Mouse (Mus musculus) forebrain, embryonic 12.5 days (tissue): ENCODE data around the gene Clic1. TPM values are rescaled to one million over a fixed set of nuclear protein-coding genes. Genes with fewer than 3 reads are reported as not detected.
A peak's percentile ranks its signal among the peaks of the same experiment; 100 is the strongest.

Experiments used
- ATAC-seq: fragments of 200-750 bp; cut with Nextera tagmentation; 2 replicates; pipeline ENCODE4 v1.8.0; 2017; ENCODE audit warnings: moderate TSS enrichment; ENCODE audit not compliant: low FRiP score
- H3K27ac ChIP-seq: fragments of 300-500 bp; sonication (generic); 2 replicates; pipeline ENCODE4 v1.5.1; 2016; ENCODE audit warnings: mild to moderate bottlenecking
- H3K27me3 ChIP-seq: fragments of 300-500 bp; sonication (generic); 2 replicates; pipeline ENCODE4 v1.6.1; 2016; ENCODE audit warnings: mild to moderate bottlenecking
- H3K36me3 ChIP-seq: fragments of 300-500 bp; sonication (generic); replicated peaks from 2 replicates; pipeline ENCODE4 v1.6.1; 2016; ENCODE audit warnings: mild to moderate bottlenecking
- H3K4me1 ChIP-seq: fragments of 300-500 bp; sonication (generic); 2 replicates; pipeline ENCODE4 v1.6.1; 2016
- H3K4me2 ChIP-seq: fragments of 300-500 bp; sonication (generic); 2 replicates; pipeline ENCODE4 v1.6.1; 2016; ENCODE audit warnings: mild to moderate bottlenecking, moderate library complexity
- H3K4me3 ChIP-seq: fragments of 300-500 bp; sonication (generic); replicated peaks from 2 replicates; pipeline ENCODE4 v1.5.1; 2016; ENCODE audit warnings: mild to moderate bottlenecking
- H3K9ac ChIP-seq: fragments of 300-500 bp; sonication (generic); 2 replicates; pipeline ENCODE4 v1.6.1; 2016; ENCODE audit warnings: mild to moderate bottlenecking
- H3K9me3 ChIP-seq: fragments of 300-500 bp; sonication (generic); 2 replicates; pipeline ENCODE4 v1.6.1; 2016
- WGBS: fragments of 180-500 bp; shearing (Covaris S2); methylation state at CpG from one replicate; pipeline ENCODE4 v1.1.7; 2016; 5-methylcytosine and 5-hydroxymethylcytosine counted together
- polyA plus RNA-seq: library from polyadenylated mRNA; unstranded; fragments of >200 nt; fragmentation: Nextera tagmentation; extraction: Ambion mirVana; gene quantifications from 2 replicates; pipeline ENCODE4 v1.2.1, GENCODE M21; 2016

Gene Clic1
- polyA plus RNA-seq, 1 experiment from 2014 or later = 155 TPM

- no peak overlapping the region for H3K9ac ChIP-seq
- peak overlapping the region; percentile 55 for H3K4me2 ChIP-seq
- 30% methylated on average over 10 of the region's 10 CpGs for WGBS
- peaks cover 55% of the 10 kb centered on the region for H3K27me3 ChIP-seq
- no peak overlapping the region for H3K27ac ChIP-seq
- no peak for ATAC-seq
- peaks cover 35% of the 10 kb centered on the region for H3K4me1 ChIP-seq
- H3K9me3 ChIP-seq = no peaks in the 10 kb centered on the region
- peaks cover 29% of the 10 kb centered on the region for H3K36me3 ChIP-seq
- peak overlapping the region; percentile 30; the same call in 1 of the 2 replicates for H3K4me3 ChIP-seq
Observed at GRCm38 (mm10) chr17:35064378-35064877, 14.7 kb downstream of the Clic1 start.

DNA sequence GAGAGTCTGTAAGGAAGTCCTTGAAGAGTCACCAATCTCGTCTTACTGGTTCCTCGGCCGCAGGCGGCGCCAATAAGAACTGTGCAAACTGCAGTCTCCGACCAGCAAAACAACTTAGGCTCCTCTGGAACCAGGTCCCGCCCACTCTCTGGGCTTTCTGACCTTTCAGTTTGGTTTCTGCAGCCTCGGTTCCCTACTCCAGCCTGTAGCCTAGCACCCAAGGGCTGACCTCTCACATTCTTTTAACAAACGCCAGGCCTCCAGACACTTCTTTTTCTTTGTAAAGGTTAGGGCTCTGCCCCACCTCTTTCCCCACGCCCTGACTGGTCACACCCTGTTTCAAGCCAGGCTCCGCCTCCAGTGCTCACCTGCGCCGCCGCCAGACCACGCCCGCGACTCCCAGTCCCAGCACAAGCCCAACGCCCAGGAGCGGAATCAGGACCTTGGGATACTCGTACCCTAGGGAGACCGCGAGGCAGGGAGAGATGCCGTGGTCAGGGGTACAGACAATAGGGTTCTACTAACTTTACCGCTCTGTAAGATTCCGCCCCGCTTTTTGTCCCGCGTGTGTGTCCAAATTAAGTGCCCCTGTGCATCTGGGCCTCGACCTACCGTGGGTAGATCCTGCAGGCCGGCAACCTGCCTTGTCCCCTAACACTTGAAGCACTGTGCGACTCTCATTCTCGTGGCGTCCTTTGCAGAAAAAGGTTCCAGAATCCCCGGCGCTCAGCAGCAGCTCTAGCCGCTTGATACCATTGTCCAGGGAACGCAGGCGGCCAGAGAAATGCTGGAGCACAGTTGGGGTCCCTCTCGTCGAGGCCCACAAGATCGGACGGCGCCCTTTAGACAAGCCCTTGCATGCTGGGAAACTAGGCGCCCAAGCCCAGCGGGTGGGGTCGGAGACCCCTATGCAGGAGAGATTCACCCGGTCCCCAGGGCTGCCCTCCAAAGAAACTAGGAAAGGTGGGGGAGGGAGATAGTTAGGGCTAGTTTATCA lies 15.5 kb downstream of the Clic1 start, which contains the start of gene Ly6g6c:
TSS of gene Ly6g6c (plus strand) at position 438 of the 997 bp plus-strand sequence.
- ATAC-seq = peak; percentile 18; the same call in 1 of the 2 replicates
- Histone ChIP-seq H3K9ac (peak within 1 kb of the TSS; percentile 48; the same call in 1 of the 2 replicates), H3K36me3 (peaks cover 29% of the 10 kb centered on the region), H3K4me1 (peaks cover 29% of the 10 kb centered on the region), H3K27me3 (peaks cover 58% of the 10 kb centered on the region), H3K4me3 (peak within 1 kb of the TSS; percentile 30), H3K4me2 (peak within 1 kb of the TSS; percentile 55), H3K27ac (no peak within 1 kb of the TSS), H3K9me3 (no peaks in the 10 kb centered on the region)
- 2% methylated on average over 48 of the region's 48 CpGs for WGBS

DNA sequence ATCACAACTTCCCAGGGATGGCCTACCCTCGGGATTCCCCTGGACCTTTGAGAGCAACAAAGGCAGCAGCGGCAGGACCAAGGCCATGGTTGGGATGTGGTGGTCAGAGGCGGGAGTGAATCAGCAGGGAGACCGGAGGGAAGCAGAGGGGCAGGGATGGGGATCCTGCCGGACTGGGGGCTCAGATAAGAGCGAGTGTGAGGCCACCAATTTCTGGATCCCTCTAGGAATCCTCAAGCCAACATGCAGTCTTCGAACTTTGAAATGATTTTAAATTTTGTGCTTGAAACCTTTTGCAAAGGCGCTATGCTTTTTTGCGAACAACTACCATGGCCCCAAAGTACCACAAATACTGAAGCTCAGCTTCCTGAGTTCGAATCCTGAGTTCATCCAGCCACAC lies 16.3 kb downstream of the Clic1 start, which contains the start of gene Mpig6b:
TSS of gene Mpig6b (minus strand) at position 101 of the 400 bp plus-strand sequence.
- 44% methylated on average over 10 of the region's 10 CpGs for WGBS
- peak within 1 kb of the TSS; percentile 55 for H3K4me2 ChIP-seq
- H3K9ac ChIP-seq = peak within 1 kb of the TSS; percentile 48; the same call in 1 of the 2 replicates
- ATAC-seq = no peak
- H3K4me3 ChIP-seq = peak within 1 kb of the TSS; percentile 30
- H3K9me3 ChIP-seq = no peaks in the 10 kb centered on the region
- no peak within 1 kb of the TSS for H3K27ac ChIP-seq
- H3K4me1 ChIP-seq = peaks cover 21% of the 10 kb centered on the region
- H3K36me3 ChIP-seq = peaks cover 22% of the 10 kb centered on the region
- peaks cover 58% of the 10 kb centered on the region for H3K27me3 ChIP-seq

DNA sequence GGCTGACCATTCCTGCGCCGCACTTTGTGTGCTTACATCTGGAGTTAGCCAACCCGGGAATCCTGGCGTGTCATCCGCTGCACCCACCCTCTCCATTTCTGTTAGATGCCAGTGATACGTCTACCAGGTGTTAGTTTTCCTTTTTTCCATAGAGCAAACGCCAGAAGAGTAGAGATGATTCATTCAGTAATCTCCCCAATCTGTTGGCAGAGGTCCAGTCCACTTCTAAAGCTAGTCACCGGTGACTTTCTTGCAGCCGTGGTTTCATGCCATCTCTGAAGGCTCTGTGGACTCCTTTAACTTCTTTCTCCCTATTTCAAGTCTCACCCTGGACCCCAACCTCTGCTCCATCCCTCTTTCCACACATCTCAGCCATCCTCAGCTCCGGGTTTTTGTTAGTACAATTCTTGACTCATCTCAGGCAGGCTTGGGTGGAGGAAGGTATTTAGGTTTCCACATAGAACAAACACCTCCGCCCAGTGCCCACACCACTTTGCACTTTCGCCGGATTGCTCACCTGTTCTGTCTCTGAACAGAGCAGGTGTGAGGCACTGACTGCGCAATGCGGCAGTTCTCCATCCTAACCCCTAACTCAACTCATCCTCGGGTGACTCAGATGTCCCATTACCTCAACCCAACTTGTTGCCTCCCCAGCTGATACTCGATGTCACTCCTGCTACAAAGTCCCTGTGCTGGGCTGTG lies 18.6 kb downstream of the Clic1 start:
- peaks cover 21% of the 10 kb centered on the region for H3K4me1 ChIP-seq
- no peaks in the 10 kb centered on the region for H3K9me3 ChIP-seq
- no peak overlapping the region for H3K9ac ChIP-seq
- no peak overlapping the region for H3K4me3 ChIP-seq
- 0 out of 2 replicates have a peak, but pooled peaks cover 4% of the 10 kb centered on the region for H3K36me3 ChIP-seq
- WGBS = 90% methylated on average over 17 of the region's 17 CpGs
- peaks cover 53% of the 10 kb centered on the region for H3K27me3 ChIP-seq
- H3K27ac ChIP-seq = no peak overlapping the region
- ATAC-seq = no peak
- no peak overlapping the region for H3K4me2 ChIP-seq

DNA sequence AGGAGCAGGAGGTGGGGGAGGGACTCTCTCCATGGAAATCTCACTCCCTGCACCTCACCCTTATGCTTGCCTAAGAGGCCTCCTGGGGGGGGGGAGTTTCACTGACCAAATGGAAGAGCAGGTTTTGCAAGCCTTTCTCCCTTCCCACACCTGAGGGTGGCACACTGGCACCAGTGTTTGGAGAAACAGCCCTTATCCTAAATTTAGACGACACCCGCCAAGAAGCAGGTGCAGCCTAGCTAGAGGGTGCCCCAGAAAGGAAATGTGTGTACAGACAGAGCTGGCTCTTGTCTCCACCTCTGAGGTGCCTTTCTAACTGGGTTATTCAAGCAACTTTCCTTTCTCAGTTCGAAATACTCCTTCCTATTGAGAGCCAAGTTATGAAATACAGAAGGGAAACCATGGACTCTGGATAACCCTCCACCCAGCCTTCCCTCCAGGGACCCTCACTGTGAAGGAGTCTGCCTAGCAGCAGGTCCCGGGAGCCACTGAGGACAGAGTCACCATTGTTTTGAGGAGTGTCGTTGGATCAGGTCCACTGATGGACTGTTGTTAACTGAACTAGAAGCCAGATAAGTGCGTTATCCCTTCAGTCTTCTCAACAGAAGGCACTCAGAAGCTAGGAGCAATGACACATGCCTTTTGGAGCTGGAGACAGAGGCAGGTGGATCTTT lies 20.9 kb downstream of the Clic1 start:
- 61% methylated on average over 6 of the region's 6 CpGs for WGBS

GRCm38 (mm10) chr17:35071454-35071853 lies 21.7 kb downstream of the Clic1 start:
- no peak overlapping the region for H3K27ac ChIP-seq
- no peaks in the 10 kb centered on the region for H3K36me3 ChIP-seq
- peaks cover 29% of the 10 kb centered on the region for H3K27me3 ChIP-seq
- no peak overlapping the region for H3K9ac ChIP-seq
- H3K4me3 ChIP-seq = no peak overlapping the region
- ATAC-seq = no peak
- 88% methylated on average over 9 of the region's 9 CpGs for WGBS
- H3K4me1 ChIP-seq = peaks cover 4% of the 10 kb centered on the region
- H3K9me3 ChIP-seq = no peaks in the 10 kb centered on the region
- H3K4me2 ChIP-seq = no peak overlapping the region

More for the DNA sequence above, 20.9 kb downstream of the Clic1 start:
- no peak overlapping the region for H3K9ac ChIP-seq
- H3K4me2 ChIP-seq = no peak overlapping the region
- ATAC-seq = no peak
- H3K4me1 ChIP-seq = peaks cover 2% of the 10 kb centered on the region; the same call in 1 of the 2 replicates
- H3K4me3 ChIP-seq = no peak overlapping the region
- H3K9me3 ChIP-seq = no peaks in the 10 kb centered on the region
- H3K27me3 ChIP-seq = peaks cover 37% of the 10 kb centered on the region
- H3K27ac ChIP-seq = no peak overlapping the region
- H3K36me3 ChIP-seq = no peaks in the 10 kb centered on the region

GRCm38 (mm10) chr17:35074097-35074496 lies 24.3 kb downstream of the Clic1 start:
- H3K9ac ChIP-seq = no peak overlapping the region
- no peak overlapping the region for H3K4me2 ChIP-seq
- H3K4me3 ChIP-seq = no peak overlapping the region
- no peak overlapping the region for H3K27ac ChIP-seq
- peaks cover 21% of the 10 kb centered on the region for H3K4me1 ChIP-seq
- ATAC-seq = no peak
- peaks cover 36% of the 10 kb centered on the region for H3K27me3 ChIP-seq
- no peaks in the 10 kb centered on the region for H3K9me3 ChIP-seq
- H3K36me3 ChIP-seq = no peaks in the 10 kb centered on the region
- 65% methylated on average over 17 of the region's 17 CpGs for WGBS

DNA sequence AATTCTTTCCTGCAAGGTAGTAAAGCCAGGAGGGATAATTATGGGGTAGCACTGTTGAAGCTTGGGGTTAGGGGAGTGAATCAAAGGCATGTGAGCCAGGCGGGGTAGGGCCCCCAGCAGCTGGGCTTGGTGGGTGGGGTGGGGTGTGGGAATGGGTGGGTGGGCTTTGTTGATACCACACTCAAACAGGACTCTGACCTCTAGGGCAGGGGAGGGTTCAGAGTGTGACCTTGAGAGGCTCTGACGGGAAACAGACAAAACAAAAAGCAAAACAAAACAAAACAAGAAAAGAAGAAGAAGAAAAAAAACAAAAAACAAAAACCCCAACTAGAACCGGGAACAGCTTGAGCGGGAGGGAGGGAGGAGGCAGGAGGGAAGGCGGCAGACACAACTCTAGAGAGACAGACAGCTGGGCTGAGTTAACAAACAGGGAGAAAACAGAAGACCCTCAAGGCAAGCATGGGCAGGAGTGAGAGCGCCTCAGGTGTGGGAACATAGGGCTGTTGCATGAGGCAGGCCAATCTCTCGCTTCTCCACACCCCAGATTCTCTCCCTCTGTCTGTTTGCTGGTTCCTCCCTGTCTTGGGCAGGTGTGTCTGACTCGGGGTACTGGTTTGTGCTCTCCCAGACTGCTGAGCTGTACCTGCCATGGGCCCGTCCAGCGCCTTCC lies 26.9 kb downstream of the Clic1 start, which contains the start of gene Ly6g6e:
TSS of gene Ly6g6e (plus strand) at position 396 of the 670 bp plus-strand sequence.
- no peak within 1 kb of the TSS for H3K27ac ChIP-seq
- peak within 1 kb of the TSS; percentile 39 for H3K4me2 ChIP-seq
- H3K27me3 ChIP-seq = peaks cover 33% of the 10 kb centered on the region; the same call in 1 of the 2 replicates
- H3K4me3 ChIP-seq = peak within 1 kb of the TSS; percentile 14; the same call in 1 of the 2 replicates
- H3K36me3 ChIP-seq = no peaks in the 10 kb centered on the region
- no peaks in the 10 kb centered on the region for H3K9me3 ChIP-seq
- H3K4me1 ChIP-seq = peaks cover 21% of the 10 kb centered on the region
- no peak for ATAC-seq
- WGBS = 23% methylated on average over 10 of the region's 10 CpGs
- peak within 1 kb of the TSS; percentile 22; the same call in 1 of the 2 replicates for H3K9ac ChIP-seq

GRCm38 (mm10) chr17:35077285-35077684 lies 27.5 kb downstream of the Clic1 start:
- 41% methylated on average over 2 of the region's 2 CpGs for WGBS
- Histone ChIP-seq H3K27me3 (peaks cover 33% of the 10 kb centered on the region; the same call in 1 of the 2 replicates), H3K9me3 (no peaks in the 10 kb centered on the region), H3K27ac (no peak overlapping the region), H3K4me2 (peak overlapping the region; percentile 39), H3K9ac (peak overlapping the region; percentile 22; the same call in 1 of the 2 replicates), H3K4me3 (no peak overlapping the region), H3K36me3 (no peaks in the 10 kb centered on the region), H3K4me1 (peaks cover 21% of the 10 kb centered on the region)
- no peak for ATAC-seq

DNA sequence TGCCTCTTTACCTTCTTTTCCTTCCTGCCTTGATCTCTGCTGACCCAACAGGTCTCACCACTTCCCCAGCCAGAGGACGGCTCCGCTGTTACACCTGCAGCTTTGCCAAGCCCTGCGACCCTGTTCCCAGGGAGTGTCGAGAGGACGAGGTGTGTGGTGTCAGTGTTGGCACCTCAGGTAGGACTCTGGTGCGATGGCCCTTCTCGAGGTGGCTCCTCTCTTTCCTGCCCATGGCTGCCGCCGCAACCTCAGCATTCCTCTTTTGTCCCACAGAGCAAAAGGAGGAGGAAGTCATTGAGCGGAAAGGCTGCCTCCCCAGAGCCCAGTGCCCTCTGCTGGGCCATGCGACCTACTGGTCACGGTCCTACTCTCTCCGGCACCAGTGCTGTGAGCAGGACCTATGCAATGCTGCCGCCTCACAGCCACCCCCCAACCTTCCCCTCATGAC lies 28.0 kb downstream of the Clic1 start, which contains the start of gene Ly6g6d:
TSS of gene Ly6g6d (minus strand) at position 280 of the 448 bp plus-strand sequence.
- peaks cover 21% of the 10 kb centered on the region for H3K4me1 ChIP-seq
- no peaks in the 10 kb centered on the region for H3K9me3 ChIP-seq
- H3K27me3 ChIP-seq = peaks cover 35% of the 10 kb centered on the region; the same call in 1 of the 2 replicates
- WGBS = 11% methylated on average over 14 of the region's 14 CpGs
- no peak within 1 kb of the TSS for H3K27ac ChIP-seq
- H3K36me3 ChIP-seq = no peaks in the 10 kb centered on the region
- peak within 1 kb of the TSS; percentile 22; the same call in 1 of the 2 replicates for H3K9ac ChIP-seq
- peak within 1 kb of the TSS; percentile 39 for H3K4me2 ChIP-seq
- ATAC-seq = no peak
- peak within 1 kb of the TSS; percentile 14; the same call in 1 of the 2 replicates for H3K4me3 ChIP-seq

- H3K9ac ChIP-seq = no peak overlapping the region
- no peak for ATAC-seq
- H3K9me3 ChIP-seq = no peaks in the 10 kb centered on the region
- no peak overlapping the region for H3K4me2 ChIP-seq
- no peak overlapping the region for H3K4me3 ChIP-seq
- H3K36me3 ChIP-seq = no peaks in the 10 kb centered on the region
- no peak overlapping the region for H3K27ac ChIP-seq
- H3K27me3 ChIP-seq = peaks cover 33% of the 10 kb centered on the region; the same call in 1 of the 2 replicates
- 70% methylated on average over 9 of the region's 9 CpGs for WGBS
- peaks cover 21% of the 10 kb centered on the region for H3K4me1 ChIP-seq
Observed at GRCm38 (mm10) chr17:35079778-35080177, 30.0 kb downstream of the Clic1 start.
